Mouse (Mus musculus) urinary bladder, postnatal 36 days (tissue): Measurements from ENCODE around the gene Foxj2.

Experiments used
- DNase-seq, 2 experiments: peaks; one replicate each; pipeline ENCODE4 v3.0.0; 2022; ENCODE audit warnings: low spot score in 2 of 2, mixed read lengths in 1 of 2

Foxj2 gene

GRCm38 (mm10) chr6:122873871-122874719, 54.4 kb downstream of the Foxj2 start, which contains the start of gene Necap1:
Gene Necap1, plus strand, starts transcription at chr6:122874474.
- peak; percentile 95 to 96 for DNase-seq

GRCm38 (mm10) chr6:122874720-122875389, 55.1 kb downstream of the Foxj2 start:
- DNase-seq: no peak

GRCm38 (mm10) chr6:122879141-122879735, 59.5 kb downstream of the Foxj2 start:
- no peak for DNase-seq

- no peak for DNase-seq
Observed at GRCm38 (mm10) chr6:122879781-122880505, 60.2 kb downstream of the Foxj2 start.

GRCm38 (mm10) chr6:122881287-122881686, 61.6 kb downstream of the Foxj2 start:
- no peak for DNase-seq

GRCm38 (mm10) chr6:122883603-122884002, 63.9 kb downstream of the Foxj2 start:
- no peak for DNase-seq

- no peak for DNase-seq
Observed at GRCm38 (mm10) chr6:122889599-122889998, 69.9 kb downstream of the Foxj2 start.

GRCm38 (mm10) chr6:122892442-122893049, 72.8 kb downstream of the Foxj2 start:
- peak in 1 of 2 experiments; percentile 38 for DNase-seq
